Mouse (Mus musculus) heart, adult 2 months (tissue): Measurements from ENCODE around the gene Fads1.

Experiments used
- EP300 ChIP-seq: fragments of 200-500 bp; IDR thresholded peaks from 2 replicates; pipeline ENCODE4 v1.6.1; 2011; ENCODE audit warnings: low read depth, low read length, control low read depth; ENCODE audit not compliant: insufficient read depth
- POLR2A ChIP-seq: fragments of 200-500 bp; IDR thresholded peaks from 2 replicates; pipeline ENCODE4 v1.6.1; 2011; ENCODE audit warnings: mild to moderate bottlenecking, low read depth, low read length, control low read depth; ENCODE audit not compliant: insufficient read depth

DNA sequence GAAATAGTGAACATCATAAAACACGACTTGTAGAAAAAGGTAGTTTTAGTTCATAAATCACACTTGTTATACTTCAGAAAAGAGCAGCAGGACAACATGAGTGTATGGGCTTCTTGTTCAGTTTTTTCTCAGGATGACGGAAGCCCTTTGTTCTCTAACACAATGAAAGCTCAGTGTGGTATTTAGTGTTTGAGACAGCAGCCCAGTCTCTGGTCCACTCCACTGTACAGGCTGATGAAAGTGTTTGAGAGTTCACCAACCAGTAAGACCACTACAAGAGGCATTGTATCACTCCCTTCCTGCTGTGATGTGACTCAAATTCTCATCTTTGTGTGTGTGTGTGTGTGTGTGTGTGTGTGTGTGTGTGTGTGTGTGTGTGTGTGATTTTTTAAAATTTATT is 39.0 kb upstream of the Fads1 start:
- TF ChIP-seq EP300 (no peak), POLR2A (no peak)
